Mouse (Mus musculus): ENCODE data around the gene A930018P22Rik.
"Not testable (repeated sequence)": the region's sequence is repeated elsewhere in the genome, so short reads cannot be mapped to it uniquely, and the experiment has no call there.

DNA sequence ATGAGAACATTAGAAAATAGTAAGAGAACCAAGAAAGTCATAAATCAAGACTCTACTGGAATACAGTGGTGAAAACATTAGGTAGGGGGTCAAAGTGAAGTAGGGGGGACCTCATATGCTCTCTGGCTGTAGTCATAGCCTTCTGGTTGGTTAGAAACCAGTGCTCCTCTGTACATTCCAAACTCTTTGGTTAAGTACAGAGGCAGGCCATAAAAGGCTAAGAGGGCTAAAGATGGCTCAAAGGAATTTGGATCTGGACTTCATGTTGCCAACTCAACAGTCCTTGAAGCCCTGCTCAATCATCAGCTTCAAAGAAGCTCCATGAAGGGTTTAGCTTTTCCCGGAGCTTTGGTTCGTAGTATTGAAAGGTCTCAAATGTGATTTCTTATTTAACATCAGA is 13.5 kb upstream of the A930018P22Rik start:
- not testable (repeated sequence) for TF ChIP-seq EP300 (optimal IDR thresholded peaks at IDR 0.05); CTCF (IDR thresholded peaks at IDR 0.05; ENCODE audit: low read depth)
